Mouse (Mus musculus): Measurements from ENCODE around the gene Cited2. TPM values are rescaled to one million over a fixed set of nuclear protein-coding genes. Genes with fewer than 3 reads are reported as not detected.

The Cited2 gene
- total RNA-seq (2014; rRNA removed), result 72.1 and 107 TPM in 2 replicates
- 44.6 and 48.2 TPM in 2 replicates for polyA plus RNA-seq (2015; fragmentation: Nextera tagmentation; extraction: Ambion mirVana)

DNA sequence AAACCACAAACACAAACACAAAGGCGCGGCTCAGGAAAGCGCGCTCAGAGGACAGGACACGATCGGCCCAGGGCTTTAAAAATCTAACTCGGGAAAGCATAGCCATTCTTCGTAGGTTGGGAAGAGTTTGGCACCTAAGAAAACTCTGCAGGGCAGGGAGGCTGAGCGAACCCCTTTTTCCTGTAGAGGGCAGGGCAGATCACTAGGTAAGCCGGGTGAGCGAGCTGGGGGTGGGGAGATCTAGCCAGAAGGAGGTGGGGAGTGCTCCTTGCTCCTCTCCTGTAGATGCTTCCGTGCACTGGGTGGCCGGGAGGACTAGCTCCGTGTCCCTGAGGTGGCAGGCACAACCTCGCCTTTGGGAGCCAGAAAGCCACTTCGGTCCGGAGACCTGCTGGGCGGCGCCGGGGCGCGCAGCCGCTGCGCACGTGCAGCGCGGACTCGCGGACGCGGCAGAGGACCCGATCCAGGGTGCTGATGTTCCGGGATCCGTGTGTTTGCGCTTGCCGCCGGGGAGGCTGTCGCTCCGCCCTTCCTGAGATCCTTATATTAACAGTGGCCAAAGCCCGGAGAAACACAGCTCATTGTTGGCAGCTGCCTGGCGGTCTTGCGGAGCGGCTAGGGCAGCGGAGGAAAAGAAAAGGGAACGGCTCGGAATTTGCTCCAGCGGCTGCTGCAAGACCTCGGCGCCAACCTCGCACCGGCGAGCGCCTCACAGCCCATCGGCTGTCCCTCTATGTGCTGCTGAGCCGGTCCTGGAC is at the start of gene Cited2:
TSS of gene Cited2 (plus strand) at position 566 of the 758 bp plus-strand sequence.
- ATAC-seq (ENCODE audit: low FRiP score), result peak; percentile 86
- peak; percentile 67 for TF ChIP-seq CTCF (IDR thresholded peaks at IDR 0.05)
- under 1% methylated on average over 55 of the region's 55 CpGs for WGBS

DNA sequence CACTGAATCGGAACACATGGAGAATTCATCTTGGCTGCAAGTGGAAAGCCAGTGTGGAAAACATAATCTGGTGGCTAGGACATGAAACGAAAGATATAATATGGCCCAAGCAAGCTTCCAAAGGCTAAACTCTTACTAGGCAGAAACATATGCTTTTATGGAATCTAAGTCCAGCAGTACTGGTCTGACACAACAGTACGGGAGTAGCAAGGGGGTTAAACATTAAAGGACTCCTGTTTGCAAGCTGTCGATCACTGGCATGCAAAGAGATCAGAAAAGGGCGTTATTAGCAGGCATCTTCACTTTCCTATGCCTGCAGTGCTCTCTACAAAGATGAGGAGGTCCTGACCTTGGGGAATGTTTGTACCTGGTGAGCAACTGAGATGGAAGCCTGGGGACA is 48.6 kb upstream of the Cited2 start:
- H3K4me1 ChIP-seq (ENCODE audit: insufficient read depth, low read length), result no peaks in the 10 kb centered on the region
- no peak for TF ChIP-seq CTCF (IDR thresholded peaks at IDR 0.05)
- H3K4me3 ChIP-seq (ENCODE audit: low read depth, low read length), result no peak overlapping the region
- no peak for DNase-seq (ENCODE audit: low spot score)
- H3K9me3 ChIP-seq (ENCODE audit: low read length), result no peaks in the 10 kb centered on the region
- WGBS, result 87% methylated on average over 5 of the region's 5 CpGs
- H3K27ac ChIP-seq (ENCODE audit: low read depth, low read length), result no peak overlapping the region
- no peaks in the 10 kb centered on the region for H3K36me3 ChIP-seq (ENCODE audit: insufficient read depth, low read length)
- H3K4me2 ChIP-seq (ENCODE audit: low read depth, low read length, poor library complexity, severe bottlenecking), result no peak overlapping the region
- H3K27me3 ChIP-seq (ENCODE audit: insufficient read depth, low read length), result no peaks in the 10 kb centered on the region
- H3K9ac ChIP-seq (replicated peaks; ENCODE audit: low read length, poor library complexity, severe bottlenecking), result no peak overlapping the region
- no peak for ATAC-seq (ENCODE audit: low FRiP score)

More for the DNA sequence above, at the start of gene Cited2:
- Histone ChIP-seq H3K4me2 (ENCODE audit: low read depth, low read length, poor library complexity, severe bottlenecking) (peak within 1 kb of the TSS; percentile 74), H3K36me3 (ENCODE audit: insufficient read depth, low read length) (no peaks in the 10 kb centered on the region), H3K4me1 (ENCODE audit: insufficient read depth, low read length) (peaks cover 3% of the 10 kb centered on the region; the same call in 1 of the 2 replicates), H3K9me3 (ENCODE audit: low read length) (no peaks in the 10 kb centered on the region), H3K27me3 (ENCODE audit: insufficient read depth, low read length) (no peaks in the 10 kb centered on the region), H3K27ac (ENCODE audit: low read depth, low read length) (peak within 1 kb of the TSS; percentile 100), H3K4me3 (ENCODE audit: low read depth, low read length) (peak within 1 kb of the TSS; percentile 94), H3K9ac (replicated peaks; ENCODE audit: low read length, poor library complexity, severe bottlenecking) (peak within 1 kb of the TSS; percentile 97)
- peak; percentile 97 for DNase-seq (ENCODE audit: low spot score)

DNA sequence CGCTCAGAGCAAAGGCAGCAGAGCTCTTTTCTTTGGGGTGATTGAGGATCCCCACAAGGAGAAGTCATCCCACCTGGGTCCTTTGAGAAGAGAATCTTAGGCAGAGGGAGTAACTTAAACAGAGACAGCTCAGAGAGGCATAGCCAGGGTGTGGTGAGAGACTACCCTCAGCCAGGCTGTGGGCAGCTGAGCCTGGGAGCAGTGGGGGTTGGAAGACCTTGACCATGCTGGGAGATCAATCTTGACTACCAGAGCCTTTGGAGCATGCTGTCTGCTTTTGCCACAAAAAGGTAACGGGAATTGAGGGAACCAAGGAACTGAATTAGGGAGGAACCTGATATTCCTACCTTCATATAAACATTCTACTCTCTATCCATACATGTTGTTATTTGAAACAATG is 48.1 kb upstream of the Cited2 start:
- no peak overlapping the region for H3K27ac ChIP-seq (ENCODE audit: low read depth, low read length)
- no peak overlapping the region for H3K4me3 ChIP-seq (ENCODE audit: low read depth, low read length)
- no peak for TF ChIP-seq CTCF (IDR thresholded peaks at IDR 0.05)
- H3K9ac ChIP-seq (replicated peaks; ENCODE audit: low read length, poor library complexity, severe bottlenecking), result no peak overlapping the region
- H3K27me3 ChIP-seq (ENCODE audit: insufficient read depth, low read length), result no peaks in the 10 kb centered on the region
- no peaks in the 10 kb centered on the region for H3K4me1 ChIP-seq (ENCODE audit: insufficient read depth, low read length)
- WGBS, result 88% methylated on average over 2 of the region's 2 CpGs
- H3K4me2 ChIP-seq (ENCODE audit: low read depth, low read length, poor library complexity, severe bottlenecking), result no peak overlapping the region
- H3K9me3 ChIP-seq (ENCODE audit: low read length), result no peaks in the 10 kb centered on the region
- no peak for ATAC-seq (ENCODE audit: low FRiP score)
- no peak for DNase-seq (ENCODE audit: low spot score)
- no peaks in the 10 kb centered on the region for H3K36me3 ChIP-seq (ENCODE audit: insufficient read depth, low read length)

DNA sequence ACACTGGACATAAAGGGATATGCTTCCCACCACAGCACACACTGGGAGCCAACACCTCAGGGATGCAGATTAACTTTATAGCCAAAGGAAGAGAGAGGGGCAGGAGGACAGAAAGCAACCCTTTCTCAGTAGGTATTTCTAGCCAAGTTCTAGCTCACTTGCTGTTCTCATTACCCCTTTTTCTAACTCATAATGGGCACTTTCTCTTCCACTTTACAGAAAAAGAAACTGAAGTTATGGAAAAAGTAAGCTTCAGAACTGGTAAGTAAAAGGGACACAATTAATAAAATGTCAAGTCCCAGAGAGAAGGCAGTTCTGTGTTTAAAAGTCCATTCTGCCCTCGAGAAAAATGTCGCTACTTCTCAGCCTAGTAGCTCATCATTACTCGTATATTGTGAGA is 46.6 kb upstream of the Cited2 start:
- TF ChIP-seq CTCF (IDR thresholded peaks at IDR 0.05), result no peak
- Histone ChIP-seq H3K27me3 (ENCODE audit: insufficient read depth, low read length) (no peaks in the 10 kb centered on the region), H3K4me1 (ENCODE audit: insufficient read depth, low read length) (no peaks in the 10 kb centered on the region), H3K4me3 (ENCODE audit: low read depth, low read length) (no peak overlapping the region), H3K9me3 (ENCODE audit: low read length) (no peaks in the 10 kb centered on the region), H3K4me2 (ENCODE audit: low read depth, low read length, poor library complexity, severe bottlenecking) (no peak overlapping the region), H3K9ac (replicated peaks; ENCODE audit: low read length, poor library complexity, severe bottlenecking) (no peak overlapping the region), H3K27ac (ENCODE audit: low read depth, low read length) (no peak overlapping the region), H3K36me3 (ENCODE audit: insufficient read depth, low read length) (no peaks in the 10 kb centered on the region)
- 87% methylated on average over 3 of the region's 3 CpGs for WGBS
- ATAC-seq (ENCODE audit: low FRiP score) (no peak), DNase-seq (ENCODE audit: low spot score) (no peak)

DNA sequence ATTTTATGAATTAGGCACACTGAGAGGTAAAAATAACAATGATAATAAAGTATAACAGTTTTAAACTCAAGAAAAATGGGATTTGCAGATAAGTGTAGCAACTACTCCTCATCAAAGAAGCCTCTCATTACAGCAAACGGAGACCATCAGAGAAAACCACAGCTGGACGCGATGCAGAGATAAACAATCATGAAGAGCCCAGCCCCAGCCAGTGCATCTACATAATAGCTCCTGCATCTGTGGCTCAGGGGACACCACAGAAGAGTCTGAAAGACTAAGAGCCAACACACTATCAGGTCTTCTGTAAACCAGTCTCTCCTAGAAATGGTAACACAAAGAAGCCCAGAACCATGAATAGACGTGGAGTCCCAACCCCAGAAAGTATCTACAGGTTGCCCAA is 45.7 kb upstream of the Cited2 start:
- Histone ChIP-seq H3K27ac (ENCODE audit: low read depth, low read length) (no peak overlapping the region), H3K4me1 (ENCODE audit: insufficient read depth, low read length) (no peaks in the 10 kb centered on the region), H3K9me3 (ENCODE audit: low read length) (no peaks in the 10 kb centered on the region), H3K4me3 (ENCODE audit: low read depth, low read length) (no peak overlapping the region), H3K36me3 (ENCODE audit: insufficient read depth, low read length) (no peaks in the 10 kb centered on the region), H3K27me3 (ENCODE audit: insufficient read depth, low read length) (no peaks in the 10 kb centered on the region), H3K9ac (replicated peaks; ENCODE audit: low read length, poor library complexity, severe bottlenecking) (no peak overlapping the region), H3K4me2 (ENCODE audit: low read depth, low read length, poor library complexity, severe bottlenecking) (no peak overlapping the region)
- TF ChIP-seq CTCF (IDR thresholded peaks at IDR 0.05), result no peak
- WGBS, result 91% methylated on average over 4 of the region's 4 CpGs
- ATAC-seq (ENCODE audit: low FRiP score) (no peak), DNase-seq (ENCODE audit: low spot score) (no peak)
